Mouse (Mus musculus) forebrain, embryonic 14.5 days (tissue): ENCODE results near the gene Sept1. TPM values are rescaled to one million over a fixed set of nuclear protein-coding genes. Genes with fewer than 3 reads are reported as not detected.

Experiments used
- ATAC-seq: fragments of 200-750 bp; cut with Nextera tagmentation; 2 replicates; pipeline ENCODE4 v1.8.0; 2017; ENCODE audit warnings: mild to moderate bottlenecking, moderate library complexity
- DNase-seq: peaks from one replicate; pipeline ENCODE4 v3.0.0-alpha.2; 2015; ENCODE audit warnings: low spot score
- H3K27ac ChIP-seq: fragments of 300-500 bp; sonication (generic); 2 replicates; pipeline ENCODE4 v1.5.1; 2014; ENCODE audit warnings: low read depth, mild to moderate bottlenecking, control low read depth, low read length, moderate library complexity
- H3K27me3 ChIP-seq: fragments of 300-500 bp; sonication (generic); replicated peaks from 2 replicates; pipeline ENCODE4 v1.6.1; 2014; ENCODE audit warnings: low read length, control low read depth, mixed read lengths; ENCODE audit not compliant: control insufficient read depth, insufficient read depth
- H3K36me3 ChIP-seq: fragments of 300-500 bp; sonication (generic); 2 replicates; pipeline ENCODE4 v1.6.1; 2014; ENCODE audit warnings: low read length, control low read depth; ENCODE audit not compliant: control insufficient read depth, insufficient read depth
- H3K4me1 ChIP-seq: fragments of 300-500 bp; sonication (generic); 2 replicates; pipeline ENCODE4 v1.6.1; 2014; ENCODE audit warnings: antibody characterized with exemption, low read length, control low read depth; ENCODE audit not compliant: control insufficient read depth, insufficient read depth
- H3K4me2 ChIP-seq: fragments of 300-500 bp; sonication (generic); 2 replicates; pipeline ENCODE4 v1.6.1; 2014; ENCODE audit warnings: mild to moderate bottlenecking, control low read depth, low read length
- H3K4me3 ChIP-seq: fragments of 300-500 bp; sonication (generic); 2 replicates; pipeline ENCODE4 v1.5.1; 2014; ENCODE audit warnings: low read depth, low read length, control low read depth
- H3K9ac ChIP-seq: fragments of 300-500 bp; sonication (generic); 2 replicates; pipeline ENCODE4 v1.6.1; 2014; ENCODE audit warnings: mild to moderate bottlenecking, low read length, control low read depth, moderate library complexity
- H3K9me3 ChIP-seq: fragments of 300-500 bp; sonication (generic); replicated peaks from 2 replicates; pipeline ENCODE4 v1.6.1; 2016; ENCODE audit warnings: low read length, control low read depth, mixed read lengths; ENCODE audit not compliant: control insufficient read depth
- WGBS: fragments of 180-500 bp; shearing (Covaris S2); extraction: QIAGEN DNeasy Blood & Tissue Kit; methylation state at CpG from one replicate; pipeline ENCODE4 v1.1.7; 2014; 5-methylcytosine and 5-hydroxymethylcytosine counted together
- polyA plus RNA-seq: library from polyadenylated mRNA; unstranded; fragments of >200 nt; fragmentation: Nextera tagmentation; extraction: Ambion mirVana; gene quantifications from 2 replicates; pipeline ENCODE4 v1.2.1, GENCODE M21; 2014

Sept1 gene
- polyA plus RNA-seq, 1 experiment from 2014 or later, result 11.3 TPM

- Histone ChIP-seq H3K27ac (no peak overlapping the region), H3K9me3 (no peaks in the 10 kb centered on the region), H3K4me2 (no peak overlapping the region), H3K27me3 (no peaks in the 10 kb centered on the region), H3K36me3 (peaks cover 12% of the 10 kb centered on the region; the same call in 1 of the 2 replicates), H3K9ac (no peak overlapping the region), H3K4me1 (peaks cover 5% of the 10 kb centered on the region), H3K4me3 (no peak overlapping the region)
- no peak for ATAC-seq
- DNase-seq, result no peak
- 91% methylated on average over 11 of the region's 11 CpGs for WGBS
These were observed 7.6 kb downstream of the Sept1 start for GRCm38 (mm10) chr7:127225147-127225995.

GRCm38 (mm10) chr7:127224616-127225015, 8.3 kb downstream of the Sept1 start:
- Histone ChIP-seq H3K4me1 (no peaks in the 10 kb centered on the region), H3K4me2 (no peak overlapping the region), H3K9me3 (no peaks in the 10 kb centered on the region), H3K27me3 (no peaks in the 10 kb centered on the region), H3K4me3 (no peak overlapping the region), H3K9ac (no peak overlapping the region), H3K36me3 (peaks cover 6% of the 10 kb centered on the region; the same call in 1 of the 2 replicates), H3K27ac (no peak overlapping the region)
- no peak for ATAC-seq
- 98% methylated on average over 6 of the region's 6 CpGs for WGBS
- no peak for DNase-seq

GRCm38 (mm10) chr7:127223515-127224478, 9.1 kb downstream of the Sept1 start:
- WGBS, result 86% methylated on average over 6 of the region's 6 CpGs
- H3K9ac ChIP-seq, result no peak overlapping the region
- no peaks in the 10 kb centered on the region for H3K9me3 ChIP-seq
- no peak overlapping the region for H3K27ac ChIP-seq
- ATAC-seq (no peak), DNase-seq (no peak)
- no peaks in the 10 kb centered on the region for H3K27me3 ChIP-seq
- H3K4me1 ChIP-seq, result no peaks in the 10 kb centered on the region
- no peaks in the 10 kb centered on the region; the same call in 1 of the 2 replicates for H3K36me3 ChIP-seq
- no peak overlapping the region for H3K4me2 ChIP-seq
- no peak overlapping the region for H3K4me3 ChIP-seq

- Histone ChIP-seq H3K4me3 (no peak overlapping the region), H3K36me3 (no peaks in the 10 kb centered on the region), H3K27me3 (no peaks in the 10 kb centered on the region), H3K4me2 (no peak overlapping the region), H3K27ac (no peak overlapping the region), H3K9ac (no peak overlapping the region), H3K9me3 (no peaks in the 10 kb centered on the region), H3K4me1 (no peaks in the 10 kb centered on the region)
- ATAC-seq (no peak), DNase-seq (no peak)
- WGBS, result 96% methylated on average over 3 of the region's 3 CpGs
These were observed 9.8 kb downstream of the Sept1 start for GRCm38 (mm10) chr7:127223106-127223505.

- no peaks in the 10 kb centered on the region for H3K27me3 ChIP-seq
- WGBS, result 87% methylated on average over 6 of the region's 6 CpGs
These were observed 12.5 kb downstream of the Sept1 start for GRCm38 (mm10) chr7:127220440-127220839.

GRCm38 (mm10) chr7:127218670-127219069, 14.3 kb downstream of the Sept1 start:
- WGBS, result 93% methylated on average over 4 of the region's 4 CpGs

More at GRCm38 (mm10) chr7:127220440-127220839, 12.5 kb downstream of the Sept1 start:
- Histone ChIP-seq H3K4me3 (no peak overlapping the region), H3K27ac (no peak overlapping the region), H3K9me3 (no peaks in the 10 kb centered on the region), H3K9ac (no peak overlapping the region), H3K4me1 (no peaks in the 10 kb centered on the region), H3K36me3 (no peaks in the 10 kb centered on the region), H3K4me2 (no peak overlapping the region)
- no peak for DNase-seq
- ATAC-seq, result no peak

GRCm38 (mm10) chr7:127217901-127218642, 14.9 kb downstream of the Sept1 start:
- no peaks in the 10 kb centered on the region for H3K9me3 ChIP-seq
- no peak overlapping the region for H3K9ac ChIP-seq
- no peak overlapping the region for H3K4me3 ChIP-seq
- WGBS, result 84% methylated on average over 10 of the region's 10 CpGs
- ATAC-seq (no peak), DNase-seq (no peak)
- H3K27me3 ChIP-seq, result 0 out of 2 replicates have a peak, but pooled peaks cover 6% of the 10 kb centered on the region
- no peaks in the 10 kb centered on the region for H3K36me3 ChIP-seq
- H3K4me2 ChIP-seq, result no peak overlapping the region
- H3K4me1 ChIP-seq, result 0 out of 2 replicates have a peak, but pooled peaks cover 3% of the 10 kb centered on the region
- H3K27ac ChIP-seq, result no peak overlapping the region

More at GRCm38 (mm10) chr7:127218670-127219069, 14.3 kb downstream of the Sept1 start:
- Histone ChIP-seq H3K27me3 (0 out of 2 replicates have a peak, but pooled peaks cover 6% of the 10 kb centered on the region), H3K36me3 (no peaks in the 10 kb centered on the region), H3K27ac (no peak overlapping the region), H3K4me3 (no peak overlapping the region), H3K4me2 (no peak overlapping the region), H3K4me1 (0 out of 2 replicates have a peak, but pooled peaks cover 3% of the 10 kb centered on the region), H3K9ac (no peak overlapping the region; the same call in 1 of the 2 replicates), H3K9me3 (no peaks in the 10 kb centered on the region)
- DNase-seq, result no peak
- no peak for ATAC-seq

- Histone ChIP-seq H3K9ac (no peak overlapping the region), H3K4me2 (no peak overlapping the region), H3K4me1 (0 out of 2 replicates have a peak, but pooled peaks cover 3% of the 10 kb centered on the region), H3K27me3 (0 out of 2 replicates have a peak, but pooled peaks cover 6% of the 10 kb centered on the region), H3K27ac (no peak overlapping the region), H3K36me3 (no peaks in the 10 kb centered on the region), H3K4me3 (no peak overlapping the region), H3K9me3 (no peaks in the 10 kb centered on the region)
- ATAC-seq, result no peak
- DNase-seq, result no peak
- WGBS, result 92% methylated on average over 6 of the region's 6 CpGs
These were observed 15.5 kb downstream of the Sept1 start for GRCm38 (mm10) chr7:127217475-127217874.
